Mouse (Mus musculus) hindlimb bud, embryonic 11.5 days (tissue): ENCODE measurements around the gene Hand2.

Experiments
- DNase-seq: peaks from one replicate; pipeline ENCODE4 v3.0.0-alpha.2; 2012; ENCODE audit warnings: low read depth, low spot score; ENCODE audit errors: extremely low spot score

Gene Hand2

GRCm38 (mm10) chr8:57320851-57321743 is at the start of gene Hand2:
Hand2 (plus strand) TSS chr8:57320983.
- no peak for DNase-seq

GRCm38 (mm10) chr8:57273055-57273454 is 47.7 kb upstream of the Hand2 start:
- no peak for DNase-seq

GRCm38 (mm10) chr8:57293441-57293840 is 27.3 kb upstream of the Hand2 start:
- no peak for DNase-seq

- DNase-seq = no peak
Observed at GRCm38 (mm10) chr8:57303513-57303912, 17.3 kb upstream of the Hand2 start.

- no peak for DNase-seq
Observed at GRCm38 (mm10) chr8:57304944-57305343, 15.8 kb upstream of the Hand2 start.

GRCm38 (mm10) chr8:57306441-57306840 is 14.3 kb upstream of the Hand2 start:
- DNase-seq = no peak

GRCm38 (mm10) chr8:57309844-57310485 is 10.8 kb upstream of the Hand2 start:
- no peak for DNase-seq

- no peak for DNase-seq
Observed at GRCm38 (mm10) chr8:57312031-57312981, 8.5 kb upstream of the Hand2 start.

GRCm38 (mm10) chr8:57313583-57313982 is 7.2 kb upstream of the Hand2 start:
- no peak for DNase-seq

GRCm38 (mm10) chr8:57314216-57314615 is 6.6 kb upstream of the Hand2 start:
- no peak for DNase-seq

GRCm38 (mm10) chr8:57315471-57315870 is 5.3 kb upstream of the Hand2 start:
- DNase-seq = no peak

GRCm38 (mm10) chr8:57317107-57317506 is 3.7 kb upstream of the Hand2 start:
- DNase-seq = no peak

- no peak for DNase-seq
Observed at GRCm38 (mm10) chr8:57317890-57318480, 2.8 kb upstream of the Hand2 start.

GRCm38 (mm10) chr8:57319092-57319980 is 1.4 kb upstream of the Hand2 start:
- no peak for DNase-seq

- no peak for DNase-seq
Observed at GRCm38 (mm10) chr8:57319981-57320585, 700 bp upstream of the Hand2 start.

GRCm38 (mm10) chr8:57321898-57322895 is 1.4 kb downstream of the Hand2 start:
- no peak for DNase-seq

- DNase-seq = no peak
Observed at GRCm38 (mm10) chr8:57322961-57323941, 2.5 kb downstream of the Hand2 start.
